Mouse (Mus musculus): ENCODE measurements around the gene Ptprn2. TPM values are rescaled to one million over a fixed set of nuclear protein-coding genes. Genes with fewer than 3 reads are reported as not detected.

The Ptprn2 gene
- total and polyA plus RNA-seq, 2 experiments from 2014 or later, result 18.4 to 101 TPM

- Histone ChIP-seq H3K27me3 (ENCODE audit: insufficient read depth, low read length) (no peaks in the 10 kb centered on the region), H3K4me3 (ENCODE audit: low read length) (no peak overlapping the region), H3K27ac (peak overlapping the region; percentile 27; the same call in 1 of the 2 replicates), H3K36me3 (ENCODE audit: insufficient read depth, low read length) (no peaks in the 10 kb centered on the region), H3K4me1 (ENCODE audit: insufficient read depth, low read length) (0 out of 2 replicates have a peak, but pooled peaks cover 6% of the 10 kb centered on the region), H3K9me3 (ENCODE audit: low read length) (no peaks in the 10 kb centered on the region), H3K4me2 (ENCODE audit: low read depth, low read length) (no peak overlapping the region), H3K9ac (replicated peaks; ENCODE audit: low read length) (no peak overlapping the region)
- ATAC-seq, result no peak
- TF ChIP-seq CTCF (IDR thresholded peaks at IDR 0.05; ENCODE audit: low read depth), result no peak
- DNase-seq (ENCODE audit: low spot score), result peak; percentile 18
- WGBS, result 77% methylated on average over 3 of the region's 3 CpGs
Measured at GRCm38 (mm10) chr12:117083856-117084701, 598.6 kb downstream of the Ptprn2 start.

GRCm38 (mm10) chr12:117084702-117085409, 599.3 kb downstream of the Ptprn2 start:
- DNase-seq (ENCODE audit: low spot score), result no peak
- Histone ChIP-seq H3K4me2 (ENCODE audit: low read depth, low read length) (no peak overlapping the region), H3K27me3 (ENCODE audit: insufficient read depth, low read length) (no peaks in the 10 kb centered on the region), H3K36me3 (ENCODE audit: insufficient read depth, low read length) (no peaks in the 10 kb centered on the region), H3K9me3 (ENCODE audit: low read length) (no peaks in the 10 kb centered on the region), H3K4me3 (ENCODE audit: low read length) (no peak overlapping the region), H3K4me1 (ENCODE audit: insufficient read depth, low read length) (0 out of 2 replicates have a peak, but pooled peaks cover 4% of the 10 kb centered on the region), H3K27ac (no peak overlapping the region), H3K9ac (replicated peaks; ENCODE audit: low read length) (no peak overlapping the region)
- TF ChIP-seq CTCF (IDR thresholded peaks at IDR 0.05; ENCODE audit: low read depth), result no peak
- ATAC-seq, result 0 out of 2 replicates have a peak, but pooled peaks have one; percentile 29
- 49% methylated on average over 5 of the region's 5 CpGs for WGBS

- no peak overlapping the region for H3K4me2 ChIP-seq (ENCODE audit: low read depth, low read length)
- H3K9ac ChIP-seq (replicated peaks; ENCODE audit: low read length), result no peak overlapping the region
- H3K4me1 ChIP-seq (ENCODE audit: insufficient read depth, low read length), result 0 out of 2 replicates have a peak, but pooled peaks cover 4% of the 10 kb centered on the region
- H3K36me3 ChIP-seq (ENCODE audit: insufficient read depth, low read length), result no peaks in the 10 kb centered on the region
- 0 out of 2 replicates have a peak, but pooled peaks have one; percentile 12 for ATAC-seq
- H3K4me3 ChIP-seq (ENCODE audit: low read length), result no peak overlapping the region
- no peaks in the 10 kb centered on the region for H3K27me3 ChIP-seq (ENCODE audit: insufficient read depth, low read length)
- WGBS, result 51% methylated on average over 1 of the region's 1 CpGs
- H3K9me3 ChIP-seq (ENCODE audit: low read length), result no peaks in the 10 kb centered on the region
- no peak overlapping the region for H3K27ac ChIP-seq
- TF ChIP-seq CTCF (IDR thresholded peaks at IDR 0.05; ENCODE audit: low read depth), result no peak
- peak; percentile 72 for DNase-seq (ENCODE audit: low spot score)
Measured at GRCm38 (mm10) chr12:117085661-117086335, 600.3 kb downstream of the Ptprn2 start.

- Histone ChIP-seq H3K4me1 (ENCODE audit: insufficient read depth, low read length) (no peaks in the 10 kb centered on the region), H3K9ac (replicated peaks; ENCODE audit: low read length) (no peak overlapping the region), H3K27me3 (ENCODE audit: insufficient read depth, low read length) (no peaks in the 10 kb centered on the region), H3K36me3 (ENCODE audit: insufficient read depth, low read length) (no peaks in the 10 kb centered on the region), H3K27ac (no peak overlapping the region), H3K4me2 (ENCODE audit: low read depth, low read length) (no peak overlapping the region), H3K4me3 (ENCODE audit: low read length) (no peak overlapping the region), H3K9me3 (ENCODE audit: low read length) (no peaks in the 10 kb centered on the region)
- no peak for ATAC-seq
- no peak for TF ChIP-seq CTCF (IDR thresholded peaks at IDR 0.05; ENCODE audit: low read depth)
- DNase-seq (ENCODE audit: low spot score), result no peak
- 84% methylated on average over 4 of the region's 4 CpGs for WGBS
Measured at GRCm38 (mm10) chr12:117092345-117093107, 607.0 kb downstream of the Ptprn2 start.

GRCm38 (mm10) chr12:117095941-117096340, 610.4 kb downstream of the Ptprn2 start:
- Histone ChIP-seq H3K27ac (no peak overlapping the region), H3K27me3 (ENCODE audit: insufficient read depth, low read length) (no peaks in the 10 kb centered on the region), H3K4me2 (ENCODE audit: low read depth, low read length) (no peak overlapping the region), H3K9ac (replicated peaks; ENCODE audit: low read length) (no peak overlapping the region), H3K9me3 (ENCODE audit: low read length) (no peaks in the 10 kb centered on the region), H3K36me3 (ENCODE audit: insufficient read depth, low read length) (no peaks in the 10 kb centered on the region), H3K4me1 (ENCODE audit: insufficient read depth, low read length) (no peaks in the 10 kb centered on the region), H3K4me3 (ENCODE audit: low read length) (no peak overlapping the region)
- no peak for ATAC-seq
- no peak for DNase-seq (ENCODE audit: low spot score)
- no peak for TF ChIP-seq CTCF (IDR thresholded peaks at IDR 0.05; ENCODE audit: low read depth)
- WGBS, result 61% methylated on average over 6 of the region's 6 CpGs

- Histone ChIP-seq H3K4me3 (ENCODE audit: low read length) (no peak overlapping the region), H3K27ac (no peak overlapping the region), H3K27me3 (ENCODE audit: insufficient read depth, low read length) (no peaks in the 10 kb centered on the region; the same call in 1 of the 2 replicates), H3K36me3 (ENCODE audit: insufficient read depth, low read length) (no peaks in the 10 kb centered on the region), H3K4me1 (ENCODE audit: insufficient read depth, low read length) (no peaks in the 10 kb centered on the region), H3K9me3 (ENCODE audit: low read length) (no peaks in the 10 kb centered on the region), H3K9ac (replicated peaks; ENCODE audit: low read length) (no peak overlapping the region), H3K4me2 (ENCODE audit: low read depth, low read length) (no peak overlapping the region)
- TF ChIP-seq CTCF (IDR thresholded peaks at IDR 0.05; ENCODE audit: low read depth), result no peak
- ATAC-seq, result no peak
- DNase-seq (ENCODE audit: low spot score), result no peak
Measured at GRCm38 (mm10) chr12:117098295-117098694, 612.8 kb downstream of the Ptprn2 start.
